Mouse (Mus musculus): ENCODE measurements around the gene Adam8. TPM values are rescaled to one million over a fixed set of nuclear protein-coding genes. Genes with fewer than 3 reads are reported as not detected.

The Adam8 gene
- 2.8 and 3.6 TPM in 2 replicates for polyA plus RNA-seq (2014; fragmentation: Nextera tagmentation; extraction: Ambion mirVana)

- Histone ChIP-seq H3K9ac (replicated peaks; ENCODE audit: low read length) (no peak within 1 kb of the TSS), H3K36me3 (ENCODE audit: control insufficient read depth, insufficient read depth, low read length) (peaks cover 25% of the 10 kb centered on the region), H3K9me3 (ENCODE audit: control insufficient read depth, low read length) (no peaks in the 10 kb centered on the region), H3K27ac (replicated peaks; ENCODE audit: low read depth, low read length) (no peak within 1 kb of the TSS), H3K27me3 (ENCODE audit: control insufficient read depth, insufficient read depth, low read length) (no peaks in the 10 kb centered on the region), H3K4me2 (ENCODE audit: low read length) (no peak within 1 kb of the TSS), H3K4me1 (ENCODE audit: control insufficient read depth, insufficient read depth, low read length) (no peaks in the 10 kb centered on the region), H3K4me3 (replicated peaks; ENCODE audit: low read depth, low read length) (no peak within 1 kb of the TSS)
- 26% methylated on average over 7 of the region's 7 CpGs for WGBS
- ATAC-seq (ENCODE audit: low FRiP score, low TSS enrichment) (no peak), DNase-seq (no peak)
Observed at GRCm38 (mm10) chr7:139992406-139992805, at the start of gene Adam8. TSS of gene Adam8 (minus strand) at chr7:139992562.

DNA sequence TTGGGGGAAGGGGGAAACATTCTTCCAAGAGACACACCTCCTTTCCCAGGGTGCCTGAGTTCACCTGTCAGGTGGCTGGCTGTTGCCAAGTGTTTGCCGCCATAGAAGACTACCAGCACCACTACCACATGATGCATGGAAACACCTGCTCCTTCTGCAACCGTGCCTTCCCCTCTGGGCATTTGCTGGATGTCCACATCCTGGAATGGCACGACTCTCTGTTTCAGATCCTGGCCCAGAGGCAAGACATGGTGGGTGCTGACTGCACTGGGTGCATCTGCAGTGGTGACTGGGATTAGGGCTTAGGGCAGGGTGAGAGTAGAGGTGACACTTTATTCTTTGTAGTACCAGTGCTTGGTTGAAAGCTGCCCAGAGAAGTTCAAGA is 44.8 kb upstream of the Adam8 start:
- no peaks in the 10 kb centered on the region for H3K9me3 ChIP-seq (ENCODE audit: control insufficient read depth, low read length)
- peaks cover 12% of the 10 kb centered on the region for H3K4me1 ChIP-seq (ENCODE audit: control insufficient read depth, insufficient read depth, low read length)
- DNase-seq (no peak), ATAC-seq (ENCODE audit: low FRiP score, low TSS enrichment) (no peak)
- WGBS, result 52% methylated on average over 3 of the region's 3 CpGs
- peak overlapping the region; percentile 86 for H3K9ac ChIP-seq (replicated peaks; ENCODE audit: low read length)
- peaks cover 30% of the 10 kb centered on the region for H3K36me3 ChIP-seq (ENCODE audit: control insufficient read depth, insufficient read depth, low read length)
- H3K27ac ChIP-seq (replicated peaks; ENCODE audit: low read depth, low read length), result 0 out of 2 replicates have a peak overlapping the region, but pooled peaks have one; percentile 86
- no peaks in the 10 kb centered on the region for H3K27me3 ChIP-seq (ENCODE audit: control insufficient read depth, insufficient read depth, low read length)
- peak overlapping the region; percentile 82 for H3K4me3 ChIP-seq (replicated peaks; ENCODE audit: low read depth, low read length)
- H3K4me2 ChIP-seq (ENCODE audit: low read length), result peak overlapping the region; percentile 89

- ATAC-seq (ENCODE audit: low FRiP score, low TSS enrichment) (peak; percentile 95), DNase-seq (peak; percentile 95)
- peaks cover 12% of the 10 kb centered on the region for H3K4me1 ChIP-seq (ENCODE audit: control insufficient read depth, insufficient read depth, low read length)
- H3K36me3 ChIP-seq (ENCODE audit: control insufficient read depth, insufficient read depth, low read length), result peaks cover 36% of the 10 kb centered on the region
- no peaks in the 10 kb centered on the region for H3K27me3 ChIP-seq (ENCODE audit: control insufficient read depth, insufficient read depth, low read length)
- H3K9me3 ChIP-seq (ENCODE audit: control insufficient read depth, low read length), result no peaks in the 10 kb centered on the region
- H3K4me2 ChIP-seq (ENCODE audit: low read length), result peak within 1 kb of the TSS; percentile 89
- H3K4me3 ChIP-seq (replicated peaks; ENCODE audit: low read depth, low read length), result peak within 1 kb of the TSS; percentile 82
- WGBS, result 1% methylated on average over 69 of the region's 69 CpGs
- peak within 1 kb of the TSS; percentile 86 for H3K9ac ChIP-seq (replicated peaks; ENCODE audit: low read length)
- peak within 1 kb of the TSS; percentile 86 for H3K27ac ChIP-seq (replicated peaks; ENCODE audit: low read depth, low read length)
Observed at GRCm38 (mm10) chr7:140036281-140037170, 44.2 kb upstream of the Adam8 start, which contains the start of the genes Zfp511 and Tubgcp2. TSS of gene Zfp511 (plus strand) at chr7:140036391. TSS of gene Tubgcp2 (minus strand) at chr7:140036669.

GRCm38 (mm10) chr7:140035456-140035855 is 43.1 kb upstream of the Adam8 start:
- ATAC-seq (ENCODE audit: low FRiP score, low TSS enrichment), result no peak
- peak overlapping the region; percentile 86 for H3K9ac ChIP-seq (replicated peaks; ENCODE audit: low read length)
- no peaks in the 10 kb centered on the region for H3K9me3 ChIP-seq (ENCODE audit: control insufficient read depth, low read length)
- H3K27me3 ChIP-seq (ENCODE audit: control insufficient read depth, insufficient read depth, low read length), result no peaks in the 10 kb centered on the region
- DNase-seq, result no peak
- peaks cover 12% of the 10 kb centered on the region for H3K4me1 ChIP-seq (ENCODE audit: control insufficient read depth, insufficient read depth, low read length)
- H3K36me3 ChIP-seq (ENCODE audit: control insufficient read depth, insufficient read depth, low read length), result peaks cover 41% of the 10 kb centered on the region
- H3K4me3 ChIP-seq (replicated peaks; ENCODE audit: low read depth, low read length), result peak overlapping the region; percentile 82
- WGBS, result 22% methylated on average over 7 of the region's 7 CpGs
- peak overlapping the region; percentile 89 for H3K4me2 ChIP-seq (ENCODE audit: low read length)
- 0 out of 2 replicates have a peak overlapping the region, but pooled peaks have one; percentile 86 for H3K27ac ChIP-seq (replicated peaks; ENCODE audit: low read depth, low read length)

GRCm38 (mm10) chr7:140033386-140033785 is 41.0 kb upstream of the Adam8 start:
- Histone ChIP-seq H3K4me1 (ENCODE audit: control insufficient read depth, insufficient read depth, low read length) (peaks cover 12% of the 10 kb centered on the region), H3K27me3 (ENCODE audit: control insufficient read depth, insufficient read depth, low read length) (no peaks in the 10 kb centered on the region), H3K4me3 (replicated peaks; ENCODE audit: low read depth, low read length) (no peak overlapping the region), H3K36me3 (ENCODE audit: control insufficient read depth, insufficient read depth, low read length) (peaks cover 52% of the 10 kb centered on the region), H3K9me3 (ENCODE audit: control insufficient read depth, low read length) (no peaks in the 10 kb centered on the region), H3K4me2 (ENCODE audit: low read length) (no peak overlapping the region), H3K9ac (replicated peaks; ENCODE audit: low read length) (no peak overlapping the region), H3K27ac (replicated peaks; ENCODE audit: low read depth, low read length) (no peak overlapping the region)
- DNase-seq (no peak), ATAC-seq (ENCODE audit: low FRiP score, low TSS enrichment) (no peak)
- 97% methylated on average over 9 of the region's 9 CpGs for WGBS

DNA sequence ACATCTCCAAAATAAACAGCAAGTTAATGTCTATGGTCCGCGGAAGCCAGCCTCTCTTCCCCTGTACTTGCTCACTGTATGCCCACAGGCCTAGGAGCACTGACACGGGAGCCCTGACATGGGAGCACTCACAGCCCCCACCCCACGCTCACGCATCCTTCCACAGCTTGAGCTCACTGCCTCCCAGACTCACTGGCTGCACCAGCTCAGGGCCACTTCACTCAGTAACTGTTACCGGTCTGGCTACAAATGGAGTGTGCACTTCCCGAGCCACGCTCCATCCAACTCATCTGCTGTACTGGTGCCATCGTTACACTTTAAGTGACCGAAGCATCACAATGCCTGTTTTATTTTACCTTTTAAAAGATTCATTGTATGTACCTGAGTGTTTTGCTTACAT is 40.0 kb upstream of the Adam8 start:
- ATAC-seq (ENCODE audit: low FRiP score, low TSS enrichment) (no peak), DNase-seq (no peak)
- Histone ChIP-seq H3K4me2 (ENCODE audit: low read length) (no peak overlapping the region), H3K4me1 (ENCODE audit: control insufficient read depth, insufficient read depth, low read length) (peaks cover 12% of the 10 kb centered on the region), H3K27me3 (ENCODE audit: control insufficient read depth, insufficient read depth, low read length) (no peaks in the 10 kb centered on the region), H3K9me3 (ENCODE audit: control insufficient read depth, low read length) (peaks cover 2% of the 10 kb centered on the region; the same call in 1 of the 2 replicates), H3K4me3 (replicated peaks; ENCODE audit: low read depth, low read length) (no peak overlapping the region), H3K36me3 (ENCODE audit: control insufficient read depth, insufficient read depth, low read length) (peaks cover 56% of the 10 kb centered on the region), H3K9ac (replicated peaks; ENCODE audit: low read length) (no peak overlapping the region), H3K27ac (replicated peaks; ENCODE audit: low read depth, low read length) (no peak overlapping the region)
- 97% methylated on average over 10 of the region's 10 CpGs for WGBS

- Histone ChIP-seq H3K4me2 (ENCODE audit: low read length) (no peak overlapping the region), H3K36me3 (ENCODE audit: control insufficient read depth, insufficient read depth, low read length) (peaks cover 56% of the 10 kb centered on the region), H3K9ac (replicated peaks; ENCODE audit: low read length) (no peak overlapping the region), H3K4me3 (replicated peaks; ENCODE audit: low read depth, low read length) (no peak overlapping the region), H3K27me3 (ENCODE audit: control insufficient read depth, insufficient read depth, low read length) (no peaks in the 10 kb centered on the region), H3K9me3 (ENCODE audit: control insufficient read depth, low read length) (peaks cover 2% of the 10 kb centered on the region; the same call in 1 of the 2 replicates), H3K4me1 (ENCODE audit: control insufficient read depth, insufficient read depth, low read length) (peaks cover 6% of the 10 kb centered on the region), H3K27ac (replicated peaks; ENCODE audit: low read depth, low read length) (no peak overlapping the region)
- ATAC-seq (ENCODE audit: low FRiP score, low TSS enrichment) (no peak), DNase-seq (no peak)
- 95% methylated on average over 12 of the region's 12 CpGs for WGBS
Observed at GRCm38 (mm10) chr7:140031771-140032170, 39.4 kb upstream of the Adam8 start.

DNA sequence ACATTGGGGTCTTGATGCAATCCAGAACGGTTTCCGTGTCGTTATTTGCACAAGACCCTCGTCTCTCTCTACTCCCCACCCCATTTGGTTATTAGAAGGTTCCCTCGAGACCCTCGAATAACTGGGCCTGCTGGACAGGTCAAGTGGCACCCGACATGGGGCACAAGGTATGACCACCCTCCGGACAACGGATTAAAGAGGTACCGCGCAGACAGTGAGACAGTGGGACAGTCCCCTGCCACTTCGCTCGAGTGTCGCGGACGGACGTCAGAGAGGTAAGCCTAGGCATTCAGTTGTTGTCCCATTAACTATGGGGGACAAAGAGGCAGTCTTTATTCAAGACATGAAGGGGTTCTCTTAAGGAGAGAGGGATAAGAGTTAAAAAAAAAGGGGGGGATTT is 19.0 kb upstream of the Adam8 start:
- DNase-seq, result no peak
- 96% methylated on average over 17 of the region's 17 CpGs for WGBS
- peaks cover 22% of the 10 kb centered on the region for H3K36me3 ChIP-seq (ENCODE audit: control insufficient read depth, insufficient read depth, low read length)

More for the DNA sequence above, 19.0 kb upstream of the Adam8 start:
- Histone ChIP-seq H3K4me2 (ENCODE audit: low read length) (no peak overlapping the region), H3K4me1 (ENCODE audit: control insufficient read depth, insufficient read depth, low read length) (no peaks in the 10 kb centered on the region), H3K27me3 (ENCODE audit: control insufficient read depth, insufficient read depth, low read length) (no peaks in the 10 kb centered on the region), H3K4me3 (replicated peaks; ENCODE audit: low read depth, low read length) (no peak overlapping the region), H3K9ac (replicated peaks; ENCODE audit: low read length) (no peak overlapping the region), H3K9me3 (ENCODE audit: control insufficient read depth, low read length) (no peaks in the 10 kb centered on the region), H3K27ac (replicated peaks; ENCODE audit: low read depth, low read length) (no peak overlapping the region)
- ATAC-seq (ENCODE audit: low FRiP score, low TSS enrichment), result no peak
